Mouse (Mus musculus) heart, postnatal 0 days (tissue): Measurements from ENCODE around the gene Gm9046. TPM values are rescaled to one million over a fixed set of nuclear protein-coding genes. Genes with fewer than 3 reads are reported as not detected.
"Not testable (repeated sequence)": the region's sequence is repeated elsewhere in the genome, so short reads cannot be mapped to it uniquely, and the experiment has no call there.

ENCODE experiments used
- ATAC-seq: fragments of 200-750 bp; cut with Nextera tagmentation; 2 replicates; pipeline ENCODE4 v1.8.0; 2017; ENCODE audit warnings: low read depth, moderate number of reproducible peaks, moderate library complexity; ENCODE audit not compliant: insufficient read depth
- DNase-seq: peaks from one replicate; pipeline ENCODE4 v3.0.0-alpha.2; 2016; ENCODE audit warnings: low spot score
- H3K27ac ChIP-seq: fragments of 300-500 bp; sonication (generic); 2 replicates; pipeline ENCODE4 v1.5.1; 2014; ENCODE audit warnings: low read depth, mild to moderate bottlenecking
- H3K27me3 ChIP-seq: fragments of 300-500 bp; sonication (generic); 2 replicates; pipeline ENCODE4 v1.6.1; 2014; ENCODE audit warnings: low read length, mixed read lengths; ENCODE audit not compliant: control insufficient read depth, insufficient read depth
- H3K36me3 ChIP-seq: fragments of 300-500 bp; sonication (generic); replicated peaks from 2 replicates; pipeline ENCODE4 v1.6.1; 2014; ENCODE audit warnings: low read length, mixed read lengths; ENCODE audit not compliant: control insufficient read depth, insufficient read depth
- H3K4me1 ChIP-seq: fragments of 300-500 bp; sonication (generic); 2 replicates; pipeline ENCODE4 v1.6.1; 2014; ENCODE audit warnings: antibody characterized with exemption; ENCODE audit not compliant: control insufficient read depth, insufficient read depth
- H3K4me2 ChIP-seq: fragments of 300-500 bp; sonication (generic); 2 replicates; pipeline ENCODE4 v1.6.1; 2014; ENCODE audit warnings: low read depth, mild to moderate bottlenecking, low read length, moderate library complexity
- H3K4me3 ChIP-seq: fragments of 300-500 bp; sonication (generic); 2 replicates; pipeline ENCODE4 v1.5.1; 2014; ENCODE audit warnings: low read depth, low read length
- H3K9ac ChIP-seq: fragments of 300-500 bp; sonication (generic); replicated peaks from 2 replicates; pipeline ENCODE4 v1.6.1; 2014; ENCODE audit warnings: low read depth, low read length, mixed read lengths
- H3K9me3 ChIP-seq: fragments of 300-500 bp; sonication (generic); replicated peaks from 2 replicates; pipeline ENCODE4 v1.6.1; 2016; ENCODE audit warnings: low read length; ENCODE audit not compliant: control insufficient read depth
- CTCF ChIP-seq: IDR thresholded peaks from 2 replicates; pipeline ENCODE4 v1.5.1; 2016; ENCODE audit warnings: antibody characterized with exemption, control low read depth, low read depth
- EP300 ChIP-seq: IDR thresholded peaks from 2 replicates; pipeline ENCODE4 v1.6.1; 2016; ENCODE audit warnings: antibody characterized with exemption, low read depth
- WGBS: fragments of 180-500 bp; shearing (Covaris S2); extraction: QIAGEN DNeasy Blood & Tissue Kit; methylation state at CpG from one replicate; pipeline ENCODE4 v1.1.7; 2014; 5-methylcytosine and 5-hydroxymethylcytosine counted together
- polyA plus RNA-seq: library from polyadenylated mRNA; unstranded; fragments of >200 nt; fragmentation: Nextera tagmentation; extraction: Ambion mirVana; gene quantifications from 2 replicates; pipeline ENCODE4 v1.2.1, GENCODE M21; 2015
- total RNA-seq: library from RNA; depleted of rRNA; stranded (reverse); fragments of >200 nt; gene quantifications from 2 replicates; pipeline ENCODE4 v1.2.3, GENCODE M21; 2014; ENCODE audit warnings: low replicate concordance; rRNA removed

The Gm9046 gene
- total and polyA plus RNA-seq, 2 experiments from 2014 or later = not detected

GRCm38 (mm10) chr10:118319024-118319423 lies 24.0 kb downstream of the Gm9046 start:
- WGBS = 71% methylated on average over 8 of the region's 8 CpGs
- H3K27me3 ChIP-seq = no peaks in the 10 kb centered on the region
- no peaks in the 10 kb centered on the region for H3K36me3 ChIP-seq
- no peak for DNase-seq
- no peak overlapping the region for H3K9ac ChIP-seq
- ATAC-seq = no peak
- no peaks in the 10 kb centered on the region for H3K4me1 ChIP-seq
- TF ChIP-seq CTCF = no peak
- TF ChIP-seq EP300 = no peak
- no peaks in the 10 kb centered on the region for H3K9me3 ChIP-seq
- H3K4me2 ChIP-seq = no peak overlapping the region
- H3K27ac ChIP-seq = no peak overlapping the region
- H3K4me3 ChIP-seq = no peak overlapping the region

- not testable (repeated sequence) for DNase-seq, H3K4me2 ChIP-seq, ATAC-seq, H3K9me3 ChIP-seq, H3K4me3 ChIP-seq, H3K36me3 ChIP-seq, H3K9ac ChIP-seq, H3K27me3 ChIP-seq, H3K4me1 ChIP-seq, H3K27ac ChIP-seq
- 45% methylated on average over 2 of the region's 2 CpGs for WGBS
Observed at GRCm38 (mm10) chr10:118302133-118302532, 40.9 kb downstream of the Gm9046 start.

GRCm38 (mm10) chr10:118294938-118295337 lies 48.1 kb downstream of the Gm9046 start, which contains the start of gene Iltifb:
Gene Iltifb (minus strand): TSS chr10:118295038.
- H3K27ac ChIP-seq = no peak within 1 kb of the TSS
- TF ChIP-seq CTCF (no peak), EP300 (no peak)
- no peak within 1 kb of the TSS for H3K9ac ChIP-seq
- WGBS = 76% methylated on average over 6 of the region's 6 CpGs
- H3K4me3 ChIP-seq = no peak within 1 kb of the TSS
- H3K4me2 ChIP-seq = no peak within 1 kb of the TSS
- no peaks in the 10 kb centered on the region for H3K9me3 ChIP-seq
- ATAC-seq (no peak), DNase-seq (no peak)
- no peaks in the 10 kb centered on the region for H3K4me1 ChIP-seq
- no peaks in the 10 kb centered on the region for H3K27me3 ChIP-seq
- H3K36me3 ChIP-seq = no peaks in the 10 kb centered on the region

Other genes with a start within 250 kb of the Gm9046 start
- gene Mdm1, start 201.4 kb downstream of the Gm9046 start, total RNA-seq = 8.0 and 9.8 TPM in 2 replicates
- gene Mdm1, start 201.4 kb downstream of the Gm9046 start, polyA plus RNA-seq = 8.9 TPM in 2 replicates
- gene Il22, start 138.3 kb downstream of the Gm9046 start, total RNA-seq = not detected in 2 replicates
- not detected in 2 replicates for gene Il22, start 138.3 kb downstream of the Gm9046 start, polyA plus RNA-seq
- gene Gm32717, start 102.5 kb downstream of the Gm9046 start, total RNA-seq = not detected in 2 replicates
- gene Gm32717, start 102.5 kb downstream of the Gm9046 start, polyA plus RNA-seq = not detected in 2 replicates
- not detected in 2 replicates for gene Gm32802, start 84.6 kb downstream of the Gm9046 start, total RNA-seq
- gene Gm32802, start 84.6 kb downstream of the Gm9046 start, polyA plus RNA-seq = not detected in 2 replicates
- gene Iltifb, start 48.2 kb downstream of the Gm9046 start, total RNA-seq = not detected in 2 replicates
- gene Iltifb, start 48.2 kb downstream of the Gm9046 start, polyA plus RNA-seq = not detected in 2 replicates
- gene Gm9040, start 16.3 kb downstream of the Gm9046 start, total RNA-seq = not detected in 2 replicates
- gene Gm9040, start 16.3 kb downstream of the Gm9046 start, polyA plus RNA-seq = not detected in 2 replicates
- not detected in 2 replicates for gene Gm9044, start 10.8 kb downstream of the Gm9046 start, total RNA-seq
- gene Gm9044, start 10.8 kb downstream of the Gm9046 start, polyA plus RNA-seq = not detected in 2 replicates
- 0.08 TPM in 1 of 2 replicates, not detected in the other for gene Gm9045, start 5.4 kb downstream of the Gm9046 start, total RNA-seq
- gene Gm9045, start 5.4 kb downstream of the Gm9046 start, polyA plus RNA-seq = 0.05 TPM in 2 replicates
- not detected in 2 replicates for gene Gm9048, start 5.4 kb upstream of the Gm9046 start, total RNA-seq
- gene Gm9048, start 5.4 kb upstream of the Gm9046 start, polyA plus RNA-seq = not detected in 2 replicates
- 0.08 TPM in 1 of 2 replicates, not detected in the other for gene Gm9049, start 10.8 kb upstream of the Gm9046 start, total RNA-seq
- gene Gm9049, start 10.8 kb upstream of the Gm9046 start, polyA plus RNA-seq = 0.05 TPM in 2 replicates
- not detected in 2 replicates for gene Ifng, start 97.8 kb upstream of the Gm9046 start, total RNA-seq
- not detected in 2 replicates for gene Ifng, start 97.8 kb upstream of the Gm9046 start, polyA plus RNA-seq